Mouse (Mus musculus) kidney, adult 2 months (tissue): ENCODE data around the gene Madd.

Experiments used
- CTCF ChIP-seq: fragments of 200-500 bp; conservative IDR thresholded peaks from 2 replicates; pipeline ENCODE4 v1.5.1; 2011; ENCODE audit warnings: low read depth, mild to moderate bottlenecking, control low read depth, low read length, moderate library complexity, mixed read lengths; ENCODE audit not compliant: insufficient read depth, insufficient read length
- POLR2A ChIP-seq: fragments of 200-500 bp; IDR thresholded peaks from one replicate; pipeline ENCODE4 v1.6.1; 2011; ENCODE audit warnings: low read depth, low read length, control low read depth

GRCm38 (mm10) chr2:91186208-91186607 lies 2.6 kb upstream of the Madd start:
- TF ChIP-seq CTCF (no peak), POLR2A (no peak)
